Mouse (Mus musculus) stomach, postnatal 0 days (tissue): ENCODE data around the gene Bsg.

Experiments
- CTCF ChIP-seq: IDR thresholded peaks from 2 replicates; pipeline ENCODE4 v1.5.1; 2016; ENCODE audit warnings: antibody characterized with exemption, low read depth, mild to moderate bottlenecking, moderate library complexity
- EP300 ChIP-seq: optimal IDR thresholded peaks from 2 replicates; pipeline ENCODE3; 2016; ENCODE audit warnings: antibody characterized with exemption

GRCm38 (mm10) chr10:79671396-79672087, 32.7 kb upstream of the Bsg start:
- TF ChIP-seq CTCF, result no peak
- no peak for TF ChIP-seq EP300
